Mouse (Mus musculus) CH12F3 (cell line): ENCODE measurements around the gene Cpa1.

Experiments
- in situ Hi-C: fragments of 300-500 bp; cut with MboI; formaldehyde crosslinking; loops from 2 replicates; pipeline ENCODE4 v1.14.3; 2020; ENCODE audit warnings: low sequenced_read_pairs

Gene Cpa1

DNA sequence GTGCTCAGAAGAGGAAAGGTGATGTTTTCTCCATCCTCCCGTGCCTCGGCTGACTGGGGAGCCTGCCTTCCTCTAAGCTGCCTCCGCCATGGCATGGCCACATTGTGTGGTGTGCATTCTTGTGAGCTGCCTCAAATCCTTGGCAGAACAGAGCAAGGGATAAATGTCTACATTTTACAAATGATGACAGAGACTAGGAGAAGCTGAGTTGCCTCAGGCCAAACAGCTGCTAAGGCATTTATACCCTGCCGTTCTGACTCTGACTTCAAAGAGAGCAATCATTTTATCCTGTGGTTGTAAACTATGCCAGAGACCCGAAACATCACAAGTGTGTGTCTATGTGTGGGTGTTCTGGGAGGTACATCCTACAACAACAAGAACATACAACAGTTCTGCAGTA, 28.6 kb downstream of the Cpa1 start:
- in situ Hi-C loops = no loop called here

DNA sequence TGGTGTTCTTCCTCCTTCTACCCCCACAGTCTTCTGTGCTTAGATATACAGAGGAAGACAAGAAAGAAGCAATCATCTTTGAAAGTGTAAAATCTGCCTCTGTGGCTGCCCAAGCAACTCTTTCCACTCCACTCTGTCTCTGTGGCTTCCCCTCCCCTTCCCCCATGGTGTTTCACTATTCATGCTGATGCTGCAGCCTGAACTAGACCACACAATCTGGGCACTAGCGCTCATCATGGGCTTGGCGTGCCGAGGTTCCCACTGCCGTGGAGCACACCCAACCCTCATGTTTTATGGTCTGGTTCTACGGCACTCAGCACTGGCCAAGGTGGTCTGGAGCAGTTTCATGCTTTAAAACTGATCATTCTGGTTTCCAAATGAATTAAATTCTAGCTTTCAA, 32.7 kb downstream of the Cpa1 start:
- in situ Hi-C loops = no loop called here

DNA sequence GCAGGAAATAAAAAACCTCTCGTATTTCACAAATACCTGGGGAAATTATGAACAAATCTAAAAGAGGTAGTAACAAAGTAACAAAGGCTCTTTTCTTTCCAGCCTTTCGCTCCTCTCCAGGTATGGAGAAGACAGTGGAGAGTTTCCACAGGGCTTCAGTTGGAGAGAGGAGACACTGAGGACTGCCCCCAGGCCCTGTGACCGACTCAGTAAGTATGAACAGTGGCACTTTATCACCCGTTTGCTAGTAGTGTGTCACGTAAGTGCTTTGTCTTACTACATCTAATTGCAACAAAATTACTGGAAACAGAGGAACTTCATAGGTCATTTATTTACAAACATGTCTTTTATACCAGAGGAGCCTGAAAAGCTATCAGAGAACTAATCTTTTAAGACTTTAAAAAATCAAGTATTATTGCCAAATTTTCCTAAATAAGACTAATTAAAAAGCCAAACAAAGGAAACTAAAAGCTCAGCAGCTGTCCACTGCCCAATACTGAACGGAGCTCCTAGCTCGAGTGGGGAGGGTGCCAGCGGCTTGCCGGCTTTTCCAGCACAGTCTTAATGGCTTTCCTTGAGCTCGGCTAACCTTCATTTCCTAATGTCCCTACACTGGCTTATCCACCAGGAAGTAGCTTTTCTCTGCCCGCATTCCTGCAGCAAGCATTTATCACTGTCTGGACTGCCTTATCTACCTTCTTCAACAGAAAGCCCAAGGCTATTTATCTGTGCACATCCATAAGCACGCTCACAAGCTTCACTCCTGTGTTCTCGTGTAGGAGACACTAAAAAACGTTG, 34.9 kb downstream of the Cpa1 start:
- in situ Hi-C loops = no loop called here

DNA sequence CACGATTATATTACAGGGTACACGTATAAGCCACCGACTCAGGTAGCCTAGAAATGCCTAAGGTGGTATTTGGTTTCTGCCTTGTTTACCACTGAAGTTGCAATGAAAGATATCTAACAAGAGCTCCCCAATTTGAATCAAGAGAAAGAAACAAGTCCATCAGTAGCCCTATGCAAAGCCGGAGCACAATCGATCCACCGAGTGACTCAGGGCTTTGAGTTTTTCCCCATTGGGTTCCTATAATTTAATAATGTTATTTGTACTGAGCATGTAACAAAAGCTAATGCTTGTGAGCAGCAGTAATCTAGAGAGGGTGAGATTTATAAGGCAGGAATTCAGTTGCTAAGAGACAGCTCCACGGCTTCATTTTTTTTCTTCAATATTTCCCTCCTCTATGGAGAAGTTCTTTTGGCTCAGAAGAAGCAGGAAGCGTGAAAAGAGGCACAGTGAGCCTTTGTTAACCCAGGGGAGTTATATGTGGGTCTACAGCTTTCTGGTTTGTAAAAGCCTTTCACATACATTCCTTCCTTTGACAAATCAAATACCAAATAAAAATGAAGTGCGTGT, 35.8 kb downstream of the Cpa1 start:
- in situ Hi-C loops = no loop called here

DNA sequence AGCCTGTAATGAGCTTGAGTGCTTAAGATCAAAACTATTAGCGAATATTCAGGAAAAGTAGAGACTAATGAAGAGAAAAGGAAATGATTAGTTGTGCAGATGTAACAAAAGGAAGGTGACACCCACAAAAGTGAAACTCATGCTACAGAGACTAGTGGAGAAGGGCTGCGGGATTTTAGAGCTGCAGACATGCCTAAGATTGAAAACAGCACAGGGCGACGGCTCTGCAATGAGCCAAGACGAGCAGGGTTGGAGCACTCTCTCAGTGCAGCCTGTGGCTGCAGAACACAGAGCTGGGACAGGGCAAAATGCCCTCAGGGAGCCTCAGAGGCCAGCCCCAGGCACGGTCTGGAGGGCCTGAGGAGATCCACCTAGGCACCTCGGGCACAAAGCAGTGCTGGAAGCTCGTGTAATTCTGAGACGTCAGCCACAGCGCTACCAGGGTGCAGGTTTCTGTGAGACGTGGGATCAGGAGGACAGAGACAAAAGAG, 36.3 kb downstream of the Cpa1 start:
- in situ Hi-C loops = no loop called here

DNA sequence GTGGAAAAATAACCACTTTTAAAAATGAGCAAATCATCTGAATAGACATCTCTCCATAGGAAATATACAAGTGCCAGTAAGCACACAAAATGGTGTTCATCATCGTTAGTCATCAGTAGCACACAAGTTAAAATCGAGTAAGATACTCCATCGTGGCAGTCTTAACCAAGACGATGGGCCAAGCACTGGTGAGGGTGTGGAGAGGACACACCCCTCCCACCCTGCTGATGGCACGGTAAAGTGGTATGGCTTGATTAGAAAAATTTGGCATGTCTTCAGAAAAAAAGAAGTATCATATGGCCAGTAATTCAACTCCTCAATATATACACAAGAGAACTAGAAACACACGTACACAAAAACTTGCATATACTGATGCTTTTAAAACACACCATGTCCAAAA, 37.5 kb downstream of the Cpa1 start:
- in situ Hi-C loops = no loop called here

DNA sequence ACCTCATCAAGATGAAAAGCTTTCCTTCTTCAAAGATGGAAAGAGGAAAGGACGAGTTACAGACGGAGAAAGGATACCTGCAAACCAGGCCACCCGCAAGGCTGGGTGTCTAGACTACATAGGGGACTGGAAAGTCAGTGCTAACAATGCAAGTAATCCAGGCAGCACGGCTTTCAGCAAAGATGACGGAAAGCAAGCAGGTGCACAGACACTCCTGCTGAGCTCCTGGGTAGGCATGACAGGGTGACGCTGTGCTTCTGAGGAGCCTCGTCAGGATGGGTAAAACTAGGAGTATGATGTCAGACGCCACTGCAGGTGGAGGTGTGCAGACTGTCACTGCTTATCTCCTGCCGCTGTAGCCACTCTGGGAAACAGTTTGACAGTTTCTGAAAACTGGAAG, 38.6 kb downstream of the Cpa1 start:
- in situ Hi-C loops = no loop called here

DNA sequence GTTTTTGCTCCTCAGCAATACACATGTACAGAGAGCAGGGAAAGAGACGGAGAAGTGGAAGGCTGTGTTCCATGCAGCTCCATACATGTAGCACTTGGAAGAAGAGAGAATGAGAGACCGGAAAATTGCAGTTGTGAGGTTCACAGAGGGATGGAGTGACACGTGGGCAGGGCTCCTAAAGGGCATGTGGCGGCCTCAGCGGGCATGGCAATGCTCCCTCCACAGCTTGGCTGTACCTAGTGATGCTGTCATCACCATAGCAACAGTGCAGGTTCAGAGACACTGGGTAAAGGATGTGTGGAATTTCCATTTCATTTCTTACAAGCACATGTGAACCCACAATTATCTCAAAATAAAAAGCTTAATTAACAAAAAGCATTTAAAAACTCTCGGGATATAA, 39.5 kb downstream of the Cpa1 start:
- in situ Hi-C loops = no loop called here

DNA sequence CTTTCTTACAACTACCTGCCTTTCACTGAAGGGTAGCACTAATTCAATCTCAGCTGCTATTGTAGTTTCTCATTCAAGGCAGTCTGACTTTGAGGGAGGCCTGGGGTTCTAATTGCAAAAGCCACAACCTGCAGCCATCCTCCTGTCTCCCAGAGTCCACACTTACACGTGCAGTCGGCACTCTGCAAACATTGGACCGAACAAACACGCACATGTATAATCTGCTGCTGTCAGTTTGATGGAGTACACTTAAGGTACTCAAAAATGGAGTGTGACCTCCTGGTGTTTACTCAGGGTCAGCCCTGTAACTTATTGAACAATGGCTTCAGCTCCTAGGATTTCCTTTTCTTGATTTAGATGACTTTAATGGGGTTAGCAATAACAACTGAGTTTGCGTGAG, 40.5 kb downstream of the Cpa1 start:
- in situ Hi-C loops = no loop called here

DNA sequence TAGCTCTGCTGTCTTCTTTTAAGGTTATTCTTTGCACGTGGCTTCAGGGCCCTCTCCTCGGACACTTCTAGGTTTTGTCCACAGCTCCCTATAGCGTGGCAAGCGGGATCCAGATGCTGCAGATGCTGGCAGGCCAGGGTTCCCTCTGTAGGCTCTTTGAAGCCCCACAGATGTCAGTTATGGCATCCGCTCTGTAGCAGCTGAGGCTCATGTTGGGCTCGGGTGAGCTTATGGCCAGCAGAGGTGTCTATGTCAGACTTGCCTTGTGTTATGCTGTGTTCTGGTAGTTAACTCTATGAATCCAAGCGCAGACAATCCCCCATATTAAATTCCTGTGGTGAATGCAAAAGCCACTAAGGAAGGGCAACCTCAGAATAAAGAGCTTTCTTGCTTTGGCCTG, 41.4 kb downstream of the Cpa1 start:
- in situ Hi-C loops = no loop called here

DNA sequence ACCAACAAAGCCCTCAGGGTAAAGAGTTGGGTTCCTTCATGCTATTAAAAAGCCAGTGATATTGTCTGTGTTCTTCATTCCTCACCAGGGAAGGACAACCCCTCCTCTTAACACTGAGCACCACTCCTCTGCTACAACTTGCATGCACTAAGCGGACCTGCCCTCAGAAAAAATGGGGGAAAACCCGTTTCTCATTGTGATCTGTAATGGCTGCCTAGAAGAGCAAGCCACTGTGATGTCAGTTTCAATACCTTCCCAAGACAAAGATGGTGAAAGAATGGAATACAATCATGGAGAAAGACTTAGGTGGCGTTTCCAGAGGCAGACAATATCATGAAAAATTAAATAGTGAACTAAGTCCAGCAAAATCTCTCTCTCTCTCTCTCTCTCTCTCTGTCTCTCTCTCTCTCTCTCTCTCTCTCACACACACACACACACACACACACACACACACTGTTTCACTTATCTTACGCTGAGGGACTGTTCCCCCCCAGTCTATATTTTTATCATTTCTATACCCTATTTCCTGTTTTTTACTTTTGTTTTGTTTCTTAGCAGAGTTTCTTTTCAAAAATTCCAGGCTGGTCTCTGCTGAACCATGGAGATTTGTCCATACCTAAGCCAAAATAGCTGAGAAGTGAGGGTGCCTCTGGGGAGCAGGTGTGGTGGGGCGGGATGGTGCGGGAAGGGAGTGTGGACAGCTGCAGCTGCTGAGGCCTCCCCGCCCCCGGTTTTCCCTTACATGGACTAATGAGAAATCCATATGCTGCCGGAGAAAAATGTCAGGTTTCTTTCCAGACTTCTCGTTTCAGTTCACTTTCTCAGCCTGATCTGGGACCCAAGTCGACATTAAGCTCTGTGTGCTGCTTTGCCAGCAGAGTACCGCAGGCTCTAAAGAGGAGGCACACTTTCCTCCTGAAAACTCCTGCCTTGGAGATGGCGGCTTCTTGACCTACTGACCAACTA, 43.2 kb downstream of the Cpa1 start:
- in situ Hi-C loops = no loop called here

DNA sequence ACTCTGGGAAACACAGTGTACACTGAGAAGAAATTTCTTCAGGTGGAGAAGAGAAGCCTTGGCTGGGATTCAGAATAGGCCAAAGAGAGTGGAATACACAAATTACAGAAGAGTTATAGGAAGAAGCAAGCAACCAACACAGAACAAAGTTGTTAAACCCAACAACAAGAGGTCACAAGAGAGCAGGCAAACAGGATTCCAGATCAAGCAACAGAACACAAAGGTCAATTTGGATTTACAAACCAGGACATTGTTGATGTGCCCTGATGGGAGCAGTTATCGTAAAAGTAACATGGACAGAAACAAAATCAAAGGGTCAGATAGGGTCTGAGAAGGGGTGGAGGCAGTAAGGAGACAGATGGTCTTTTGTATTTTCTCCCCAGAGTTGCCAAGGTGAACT, 45.6 kb downstream of the Cpa1 start:
- in situ Hi-C loops = no loop called here

DNA sequence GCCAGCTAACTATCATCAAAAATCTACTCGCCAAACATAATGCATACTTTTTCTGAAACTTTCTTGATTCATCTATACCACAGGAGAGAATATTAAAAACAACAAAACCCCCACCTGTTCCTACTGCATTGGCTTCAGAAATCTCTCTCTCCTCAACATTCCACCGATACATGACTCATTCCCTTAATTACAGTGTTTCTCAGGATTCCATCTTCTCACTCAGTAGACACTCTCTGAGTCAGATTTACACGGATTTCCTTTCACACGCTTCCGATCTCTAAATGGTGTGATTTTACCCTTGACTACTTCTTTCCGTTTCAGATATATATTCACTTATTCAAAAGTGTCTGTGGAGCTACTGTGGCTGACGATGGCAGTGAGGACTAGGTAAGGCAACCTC, 48.2 kb downstream of the Cpa1 start:
- in situ Hi-C loops = no loop called here

DNA sequence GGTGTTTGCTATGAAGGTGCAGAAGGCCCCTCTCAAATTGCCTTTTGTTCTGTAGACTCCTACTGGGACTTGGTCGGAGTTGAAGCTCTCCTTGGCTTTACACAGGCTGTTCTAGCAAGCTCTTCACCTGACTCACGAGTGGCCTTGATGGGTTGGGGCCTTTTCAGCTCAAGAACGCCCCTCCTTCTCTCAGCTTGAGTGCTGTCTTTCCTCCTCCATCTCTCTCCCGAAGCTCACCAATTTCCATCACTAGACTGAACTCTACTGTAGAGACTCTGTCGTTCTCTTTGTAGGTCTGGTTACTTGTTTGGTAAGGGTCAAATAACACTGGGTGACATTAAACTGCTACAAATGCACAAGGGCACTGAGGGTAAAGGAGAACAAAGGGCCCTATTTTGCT, 53.8 kb downstream of the Cpa1 start:
- in situ Hi-C loops = no loop called here

DNA sequence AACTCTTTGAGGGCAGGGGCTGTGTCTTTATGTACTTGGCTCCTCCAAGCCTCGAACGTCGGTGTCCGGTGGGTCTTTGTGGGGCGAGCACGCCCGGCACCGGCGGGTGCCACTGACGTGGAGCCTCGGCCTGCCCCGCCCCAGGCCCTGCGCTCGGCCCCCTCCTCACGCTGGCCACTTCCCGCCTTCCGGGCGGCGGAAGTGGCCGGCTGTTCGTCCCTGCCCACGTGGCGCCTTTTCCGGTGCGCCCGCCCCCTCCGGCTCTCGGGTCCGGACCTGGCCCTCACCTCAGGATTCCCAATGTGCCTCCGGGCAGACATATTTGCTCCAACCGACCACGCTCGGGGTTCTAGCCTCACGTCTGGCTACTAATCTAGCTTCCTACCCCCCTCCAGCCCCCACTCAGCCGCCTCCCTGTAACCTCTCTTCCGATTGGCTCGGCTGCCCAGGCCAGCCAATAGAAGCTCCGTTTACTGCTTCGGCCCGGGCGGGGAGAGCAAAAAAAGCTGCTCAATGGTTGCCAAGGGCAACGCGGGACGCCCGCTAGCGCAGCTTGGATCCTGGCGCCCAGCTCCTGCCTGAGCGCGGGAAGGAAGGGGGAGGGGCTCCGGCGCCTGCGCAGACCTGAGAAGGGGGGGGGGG, 54.5 kb downstream of the Cpa1 start, which contains the start of gene Cep41:
Gene Cep41 (minus strand): TSS at position 400 of the 642 bp plus-strand sequence.
- in situ Hi-C loops = no loop called here

DNA sequence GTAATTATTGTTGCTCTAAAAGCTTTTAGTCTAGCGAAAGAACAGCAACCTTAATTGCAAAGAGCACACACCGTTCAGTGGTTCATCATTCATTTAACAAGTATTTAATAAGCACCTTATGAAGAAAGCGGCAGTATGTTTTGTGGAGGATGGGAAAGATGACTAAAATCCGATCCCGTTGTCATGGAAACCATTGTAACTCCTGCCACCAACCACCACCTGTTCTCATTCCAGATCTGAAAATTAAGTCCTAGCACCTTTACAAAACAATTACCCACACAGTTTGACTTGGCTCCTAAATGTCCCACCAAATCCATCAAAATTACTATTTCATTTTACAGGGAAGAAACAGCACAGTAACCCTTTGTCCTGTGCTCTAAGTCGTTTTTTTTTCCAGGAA, 55.2 kb downstream of the Cpa1 start:
- in situ Hi-C loops = no loop called here
